In genomic region chr9:49989464-49990271, GRCm38 (mm10) we compare ENCODE assay signal across 9 mouse cellular contexts.
DNase-seq lines count a peak whose midpoint lies in the region; ATAC-seq and TF ChIP-seq lines count a peak whose summit lies in the region.
"Had no signal": no experiment of that assay in that cellular context is flagged by ENCODE, and none has a peak within 500 bp of the region (broad histone marks: within the 10 kb centered on the region; RNA-seq: fewer than 3 reads in every experiment).

No protein-coding gene starts in this region.

- no peak for TF ChIP-seq POLR2A in heart, adult 2 months (IDR thresholded peaks at IDR 0.05; ENCODE audit: insufficient read depth, low read depth, low read length)
- TF ChIP-seq POLR2A in kidney, adult 2 months (IDR thresholded peaks at IDR 0.05; ENCODE audit: low read depth, low read length): no peak

- no peak overlapping the region for H3K4me2 ChIP-seq in midbrain, embryonic 12.5 days (replicated peaks)
- H3K4me2 ChIP-seq in stomach, embryonic 14.5 days (replicated peaks; ENCODE audit: low read depth, low read length): 0 out of 2 replicates have a peak overlapping the region, but pooled peaks have one; percentile 20

- no peak for TF ChIP-seq CTCF in heart, adult 2 months (IDR thresholded peaks at IDR 0.05)
- TF ChIP-seq CTCF in kidney, adult 2 months (conservative IDR thresholded peaks at IDR 0.05; ENCODE audit: insufficient read depth, insufficient read length, low read depth, low read length): no peak

- peak; percentile 23; the same call in 1 of the 2 replicates for ATAC-seq in midbrain, embryonic 12.5 days (ENCODE audit: low FRiP score, low read depth)
- ATAC-seq in stomach, embryonic 14.5 days (ENCODE audit: insufficient number of reproducible peaks, insufficient read depth, low FRiP score, low read depth): peak; percentile 96; the same call in 1 of the 2 replicates
- ATAC-seq in monocyte, adult 5-6 weeks (replicated peaks; ENCODE audit: insufficient number of reproducible peaks, low FRiP score, low TSS enrichment, poor library complexity, severe bottlenecking): no peak

- no peaks in the 10 kb centered on the region for H3K36me3 ChIP-seq in heart, adult 2 months (ENCODE audit: control insufficient read depth, insufficient read depth, low read length)
- no peaks in the 10 kb centered on the region for H3K36me3 ChIP-seq in kidney, adult 2 months (ENCODE audit: control insufficient read depth, insufficient read depth, low read length)
- H3K36me3 ChIP-seq in midbrain, embryonic 12.5 days: no peaks in the 10 kb centered on the region
- H3K36me3 ChIP-seq in stomach, embryonic 14.5 days (ENCODE audit: control insufficient read depth, insufficient read depth, low read length): no peaks in the 10 kb centered on the region

- H3K79me2 ChIP-seq in heart, adult 2 months (replicated peaks; ENCODE audit: control insufficient read depth, insufficient read depth, low read length): no peaks in the 10 kb centered on the region

- intact Hi-C loops in heart, adult 2 months (cut with DNase I): no loop called here
- intact Hi-C loops in left cerebral cortex, postnatal 10 days (cut with DNase I): no loop called here

- no peaks in the 10 kb centered on the region for H3K27me3 ChIP-seq in heart, adult 2 months (ENCODE audit: control insufficient read depth, insufficient read depth, low read length)
- no peaks in the 10 kb centered on the region for H3K27me3 ChIP-seq in kidney, adult 2 months (replicated peaks; ENCODE audit: control insufficient read depth, insufficient read depth, low read length)
- H3K27me3 ChIP-seq in midbrain, embryonic 12.5 days: no peaks in the 10 kb centered on the region
- no peaks in the 10 kb centered on the region for H3K27me3 ChIP-seq in stomach, embryonic 14.5 days (ENCODE audit: control insufficient read depth, insufficient read depth, low read length)

- no peak overlapping the region for H3K4me3 ChIP-seq in heart, adult 2 months
- no peak overlapping the region for H3K4me3 ChIP-seq in kidney, adult 2 months (ENCODE audit: insufficient read depth, low read depth, low read length)
- H3K4me3 ChIP-seq in midbrain, embryonic 12.5 days: no peak overlapping the region
- no peak overlapping the region for H3K4me3 ChIP-seq in stomach, embryonic 14.5 days (ENCODE audit: low read depth, low read length)

- peaks cover 6% of the 10 kb centered on the region for H3K4me1 ChIP-seq in heart, adult 2 months (ENCODE audit: control insufficient read depth, insufficient read depth, low read length)
- no peaks in the 10 kb centered on the region; the same call in 1 of the 2 replicates for H3K4me1 ChIP-seq in kidney, adult 2 months (ENCODE audit: control insufficient read depth, insufficient read depth, low read length)
- peaks cover 8% of the 10 kb centered on the region for H3K4me1 ChIP-seq in midbrain, embryonic 12.5 days
- H3K4me1 ChIP-seq in stomach, embryonic 14.5 days (ENCODE audit: control insufficient read depth, insufficient read depth, low read length): peaks cover 10% of the 10 kb centered on the region; the same call in 1 of the 2 replicates

- no peak overlapping the region for H3K27ac ChIP-seq in heart, adult 2 months
- H3K27ac ChIP-seq in kidney, adult 2 months (ENCODE audit: insufficient read depth, low read depth, low read length): no peak overlapping the region
- no peak overlapping the region for H3K27ac ChIP-seq in midbrain, embryonic 12.5 days (replicated peaks)
- peak overlapping the region; percentile 39; the same call in 1 of the 2 replicates for H3K27ac ChIP-seq in stomach, embryonic 14.5 days (ENCODE audit: low read length)
- H3K27ac ChIP-seq: macrophage had no signal

- no peak for TF ChIP-seq EP300 in heart, adult 2 months (IDR thresholded peaks at IDR 0.05; ENCODE audit: insufficient read depth, low read depth, low read length)

- 27% methylated on average over 14 of the region's 14 CpGs for WGBS in heart, adult 2 months
- 48% methylated on average over 14 of the region's 14 CpGs for WGBS in kidney, adult 2 months
- WGBS in midbrain, embryonic 12.5 days: 52% methylated on average over 14 of the region's 14 CpGs
- WGBS in stomach, embryonic 14.5 days: 41% methylated on average over 14 of the region's 14 CpGs

- H3K9me3 ChIP-seq in midbrain, embryonic 12.5 days: 0 out of 2 replicates have a peak, but pooled peaks cover 4% of the 10 kb centered on the region
- no peaks in the 10 kb centered on the region for H3K9me3 ChIP-seq in stomach, embryonic 14.5 days (ENCODE audit: control insufficient read depth, low read depth, low read length)

- H3K9ac ChIP-seq in heart, adult 2 months (ENCODE audit: low read depth, low read length): no peak overlapping the region
- H3K9ac ChIP-seq in midbrain, embryonic 12.5 days (replicated peaks): no peak overlapping the region
- H3K9ac ChIP-seq in stomach, embryonic 14.5 days (replicated peaks; ENCODE audit: low read depth, low read length): no peak overlapping the region

- DNase-seq in adrenal gland, adult 18-20 months (ENCODE audit: low spot score in 2 of 2): peak; percentile 72 to 78
- peak; percentile 51 to 72 for DNase-seq in cerebellum, postnatal 25 days
- peak; percentile 86 to 89 for DNase-seq in heart, adult 2 months
- peak; percentile 94 for DNase-seq in kidney, adult 2 months
- peak; percentile 90 to 94 for DNase-seq in left cerebral cortex, postnatal 10 days (ENCODE audit: extremely low spot score in 1 of 2, low spot score in 2 of 2)
